Mouse (Mus musculus): ENCODE measurements at regions not wholly inside any gene's neighbourhood (a gene's known extent, or its start where the extent isn't known, plus 50 kb on each side); places are given as distances from the start of the nearest gene placed in this dataset.

- H3K27ac ChIP-seq: peak overlapping the region; percentile 54; the same call in 1 of the 2 replicates
- 48% methylated on average over 10 of the region's 12 CpGs for WGBS
Observed at GRCm38 (mm10) chr2:173377497-173378257, 101.3 kb upstream of the Pmepa1 start.

GRCm38 (mm10) chr2:173379736-173380135, 103.4 kb upstream of the Pmepa1 start:
- H3K4me2 ChIP-seq (replicated peaks): no peak overlapping the region
- no peaks in the 10 kb centered on the region for H3K9me3 ChIP-seq
- no peaks in the 10 kb centered on the region for H3K27me3 ChIP-seq (replicated peaks)
- WGBS: 73% methylated on average over 1 of the region's 1 CpGs
- peaks cover 30% of the 10 kb centered on the region for H3K4me1 ChIP-seq (replicated peaks)
- peak overlapping the region; percentile 76 for H3K27ac ChIP-seq
- no peak overlapping the region for H3K4me3 ChIP-seq (replicated peaks)
- ATAC-seq: no peak
- H3K36me3 ChIP-seq: no peaks in the 10 kb centered on the region
- no peak overlapping the region for H3K9ac ChIP-seq

More at GRCm38 (mm10) chr2:173377497-173378257, 101.3 kb upstream of the Pmepa1 start:
- Histone ChIP-seq H3K4me1 (replicated peaks) (peaks cover 26% of the 10 kb centered on the region), H3K9ac (no peak overlapping the region), H3K27me3 (replicated peaks) (no peaks in the 10 kb centered on the region), H3K4me2 (replicated peaks) (no peak overlapping the region), H3K4me3 (replicated peaks) (no peak overlapping the region), H3K36me3 (no peaks in the 10 kb centered on the region), H3K9me3 (no peaks in the 10 kb centered on the region)
- ATAC-seq: no peak

DNA sequence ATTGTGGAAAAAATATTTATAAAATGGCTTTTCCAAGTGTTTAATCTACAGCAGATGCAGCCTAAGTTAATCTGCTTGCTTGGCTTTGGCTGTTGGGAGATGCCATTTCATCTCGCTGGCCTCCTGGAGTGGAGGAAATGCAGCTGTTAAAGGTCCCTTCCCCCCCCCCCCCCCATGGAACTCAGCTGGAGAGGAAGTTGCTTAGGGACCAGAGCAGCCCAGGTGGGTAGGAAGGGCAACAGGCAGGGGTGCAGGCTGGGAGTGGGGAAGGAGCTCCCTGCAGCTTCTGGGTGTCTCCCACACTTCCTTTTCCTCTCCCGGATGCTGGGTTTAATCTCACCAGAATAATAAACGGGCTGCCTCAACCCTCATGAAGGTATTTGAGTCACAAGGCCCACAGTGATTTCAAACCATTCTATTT, 104.0 kb upstream of the Pmepa1 start:
- Histone ChIP-seq H3K4me1 (replicated peaks) (peaks cover 36% of the 10 kb centered on the region), H3K4me2 (replicated peaks) (no peak overlapping the region), H3K9ac (no peak overlapping the region), H3K9me3 (no peaks in the 10 kb centered on the region), H3K36me3 (no peaks in the 10 kb centered on the region), H3K27me3 (replicated peaks) (no peaks in the 10 kb centered on the region), H3K4me3 (replicated peaks) (no peak overlapping the region), H3K27ac (peak overlapping the region; percentile 76; the same call in 1 of the 2 replicates)
- 28% methylated on average over 3 of the region's 3 CpGs for WGBS
- ATAC-seq: peak; percentile 35; the same call in 1 of the 2 replicates

- peak overlapping the region; percentile 54; the same call in 1 of the 2 replicates for H3K27ac ChIP-seq
- no peak overlapping the region for H3K4me3 ChIP-seq (replicated peaks)
- no peak overlapping the region for H3K9ac ChIP-seq
- no peaks in the 10 kb centered on the region for H3K36me3 ChIP-seq
- no peaks in the 10 kb centered on the region for H3K9me3 ChIP-seq
- peak; percentile 65 for ATAC-seq
- WGBS: 16% methylated on average over 7 of the region's 7 CpGs
- H3K4me1 ChIP-seq (replicated peaks): peaks cover 41% of the 10 kb centered on the region
- H3K27me3 ChIP-seq (replicated peaks): no peaks in the 10 kb centered on the region
- no peak overlapping the region for H3K4me2 ChIP-seq (replicated peaks)
Observed at GRCm38 (mm10) chr2:173382176-173382813, 106.0 kb upstream of the Pmepa1 start.

DNA sequence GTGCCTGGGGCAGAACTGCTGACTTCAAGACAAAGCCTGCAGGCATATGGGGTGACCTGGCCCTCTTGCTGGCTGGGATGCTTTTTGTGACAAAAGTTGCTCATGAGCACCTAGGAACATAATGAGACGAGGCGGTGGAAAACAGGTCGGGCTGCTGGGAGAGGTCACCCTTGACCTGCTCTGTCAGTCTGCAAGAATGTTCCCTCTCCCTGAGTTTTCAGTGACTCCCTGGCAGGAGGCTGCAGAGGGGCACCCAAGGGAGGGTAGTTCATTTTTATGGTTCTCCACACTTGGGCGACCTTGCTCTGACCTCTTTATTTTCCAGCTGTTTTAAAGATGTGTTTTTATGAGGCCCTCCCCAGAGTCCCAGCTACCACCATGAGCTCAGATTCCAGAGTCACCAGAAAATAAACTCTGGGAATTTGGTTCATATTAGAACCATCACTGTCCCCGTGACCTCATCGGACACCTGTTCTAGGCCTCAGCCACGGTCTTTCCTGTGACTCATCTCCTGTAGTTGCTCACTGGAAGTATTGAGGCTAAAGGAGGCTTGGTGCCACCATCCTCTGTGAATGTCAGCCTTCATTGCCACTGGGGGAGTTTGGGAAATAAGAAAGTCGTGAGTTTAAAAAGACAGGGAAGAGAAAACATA, 108.7 kb upstream of the Pmepa1 start:
- no peaks in the 10 kb centered on the region for H3K36me3 ChIP-seq
- H3K9me3 ChIP-seq: no peaks in the 10 kb centered on the region
- 62% methylated on average over 8 of the region's 8 CpGs for WGBS
- no peak overlapping the region for H3K4me2 ChIP-seq (replicated peaks)
- H3K4me3 ChIP-seq (replicated peaks): no peak overlapping the region
- H3K27ac ChIP-seq: no peak overlapping the region
- no peak for ATAC-seq
- peaks cover 26% of the 10 kb centered on the region for H3K4me1 ChIP-seq (replicated peaks)
- H3K9ac ChIP-seq: no peak overlapping the region
- no peaks in the 10 kb centered on the region for H3K27me3 ChIP-seq (replicated peaks)

DNA sequence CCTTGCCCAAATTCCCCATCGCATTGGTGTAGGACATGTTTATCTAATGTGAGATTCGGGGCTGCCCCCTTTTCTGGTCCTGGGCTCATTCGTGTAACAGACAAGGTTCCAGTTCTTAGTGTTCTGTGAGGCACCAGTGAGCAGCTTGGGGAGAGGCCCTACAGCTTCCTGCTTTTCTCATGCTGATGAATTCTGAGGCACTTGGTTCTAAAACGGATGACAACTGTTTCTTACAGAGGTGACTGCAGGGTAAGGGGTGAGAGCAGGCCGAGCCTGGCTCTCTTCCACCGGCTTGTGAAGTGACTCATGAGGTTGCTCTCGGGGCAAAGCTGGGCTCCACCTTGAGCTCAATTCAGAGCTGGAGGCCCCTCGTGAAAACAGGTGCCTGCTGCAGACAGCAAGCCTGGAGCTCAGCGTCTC, 109.4 kb upstream of the Pmepa1 start:
- Histone ChIP-seq H3K9ac (no peak overlapping the region), H3K36me3 (no peaks in the 10 kb centered on the region), H3K4me2 (replicated peaks) (no peak overlapping the region), H3K4me1 (replicated peaks) (peaks cover 25% of the 10 kb centered on the region), H3K27ac (no peak overlapping the region), H3K4me3 (replicated peaks) (no peak overlapping the region), H3K27me3 (replicated peaks) (no peaks in the 10 kb centered on the region), H3K9me3 (no peaks in the 10 kb centered on the region)
- ATAC-seq: no peak
- WGBS: 41% methylated on average over 9 of the region's 9 CpGs

GRCm38 (mm10) chr2:173388140-173388539, 111.8 kb upstream of the Pmepa1 start:
- H3K27ac ChIP-seq: no peak overlapping the region
- no peaks in the 10 kb centered on the region for H3K9me3 ChIP-seq
- no peaks in the 10 kb centered on the region for H3K36me3 ChIP-seq
- no peak overlapping the region for H3K4me3 ChIP-seq (replicated peaks)
- H3K27me3 ChIP-seq (replicated peaks): no peaks in the 10 kb centered on the region
- H3K9ac ChIP-seq: no peak overlapping the region
- ATAC-seq: no peak
- 81% methylated on average over 4 of the region's 4 CpGs for WGBS
- H3K4me2 ChIP-seq (replicated peaks): no peak overlapping the region
- peaks cover 12% of the 10 kb centered on the region for H3K4me1 ChIP-seq (replicated peaks)

DNA sequence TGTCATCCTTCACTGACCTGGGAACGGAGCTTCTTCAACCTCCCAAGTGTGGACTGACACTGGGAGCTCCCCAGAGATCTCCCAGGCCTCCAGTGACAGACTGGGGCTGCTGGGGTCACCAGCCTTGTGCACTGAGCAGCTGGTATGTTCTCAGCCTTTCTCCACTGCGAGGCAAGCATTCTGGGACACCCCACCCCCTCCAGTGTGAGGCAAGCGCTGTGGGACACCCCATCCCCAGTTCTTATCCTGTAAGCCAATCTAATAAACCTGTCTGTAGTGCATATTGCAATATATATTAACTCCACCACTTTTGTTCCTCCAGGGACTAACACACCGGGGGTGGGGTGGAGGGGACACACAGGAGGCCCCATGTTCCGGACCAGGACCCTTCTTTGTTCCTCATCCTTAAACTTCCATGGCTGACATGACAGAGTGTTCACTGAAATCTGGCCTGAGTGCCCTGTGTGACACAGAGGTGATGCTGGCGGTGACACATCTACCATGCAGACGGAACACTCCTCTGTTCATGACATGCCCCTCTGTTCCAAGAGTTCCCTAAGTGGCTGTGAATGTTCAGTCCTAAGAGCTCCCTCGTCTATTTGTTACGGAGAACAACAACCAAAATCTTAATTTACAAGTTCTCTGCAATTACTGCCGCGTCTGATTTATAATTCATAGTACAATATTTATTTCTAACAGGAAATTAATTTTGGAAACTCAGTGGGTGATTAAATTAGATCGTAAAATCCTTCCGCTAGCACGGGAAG, 116.4 kb upstream of the Pmepa1 start:
- WGBS: 63% methylated on average over 14 of the region's 14 CpGs
- no peak overlapping the region for H3K9ac ChIP-seq
- no peak overlapping the region for H3K4me3 ChIP-seq (replicated peaks)
- H3K9me3 ChIP-seq: no peaks in the 10 kb centered on the region
- H3K27ac ChIP-seq: no peak overlapping the region
- ATAC-seq: no peak
- no peaks in the 10 kb centered on the region for H3K36me3 ChIP-seq
- no peaks in the 10 kb centered on the region for H3K27me3 ChIP-seq (replicated peaks)
- H3K4me1 ChIP-seq (replicated peaks): peaks cover 3% of the 10 kb centered on the region; the same call in 1 of the 2 replicates
- H3K4me2 ChIP-seq (replicated peaks): no peak overlapping the region

- no peaks in the 10 kb centered on the region for H3K27me3 ChIP-seq (replicated peaks)
- H3K9ac ChIP-seq: no peak overlapping the region
- H3K9me3 ChIP-seq: no peaks in the 10 kb centered on the region
- no peak overlapping the region for H3K27ac ChIP-seq
- no peak overlapping the region for H3K4me3 ChIP-seq (replicated peaks)
- no peak overlapping the region for H3K4me2 ChIP-seq (replicated peaks)
- H3K4me1 ChIP-seq (replicated peaks): peaks cover 3% of the 10 kb centered on the region; the same call in 1 of the 2 replicates
- 35% methylated on average over 2 of the region's 2 CpGs for WGBS
- H3K36me3 ChIP-seq: no peaks in the 10 kb centered on the region
- ATAC-seq: no peak
Observed at GRCm38 (mm10) chr2:173393324-173393592, 116.9 kb upstream of the Pmepa1 start.

GRCm38 (mm10) chr2:173395526-173395925, 119.2 kb upstream of the Pmepa1 start:
- Histone ChIP-seq H3K9me3 (no peaks in the 10 kb centered on the region), H3K4me2 (replicated peaks) (no peak overlapping the region), H3K4me1 (replicated peaks) (peaks cover 3% of the 10 kb centered on the region; the same call in 1 of the 2 replicates), H3K36me3 (no peaks in the 10 kb centered on the region), H3K4me3 (replicated peaks) (no peak overlapping the region), H3K27ac (no peak overlapping the region), H3K9ac (no peak overlapping the region), H3K27me3 (replicated peaks) (no peaks in the 10 kb centered on the region)
- ATAC-seq: peak; percentile 66
- 25% methylated on average over 6 of the region's 6 CpGs for WGBS

DNA sequence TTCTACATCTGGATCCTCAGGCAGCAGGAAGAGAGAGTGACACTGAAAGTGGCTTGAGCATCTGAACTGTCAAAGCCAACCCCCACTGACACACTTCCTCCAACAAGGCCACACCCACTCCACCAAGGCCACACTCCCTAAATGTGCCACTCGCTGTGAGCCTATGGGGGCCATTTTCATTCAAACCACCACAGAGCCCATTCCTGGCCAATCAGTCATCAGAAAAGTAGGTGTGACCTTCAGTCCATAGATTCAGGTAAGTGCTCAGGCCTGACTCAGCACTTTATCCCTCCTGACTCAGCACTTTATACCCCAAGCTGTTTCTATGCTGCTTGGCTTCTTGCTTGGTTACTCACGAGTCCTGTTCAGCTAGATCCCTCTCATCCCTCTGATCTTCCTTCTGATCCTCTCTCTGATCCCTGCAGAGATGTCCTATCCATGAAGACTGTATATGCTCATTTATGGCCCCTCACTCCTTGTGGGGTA, 121.6 kb upstream of the Pmepa1 start:
- ATAC-seq: no peak
- no peak overlapping the region for H3K4me3 ChIP-seq (replicated peaks)
- H3K4me1 ChIP-seq (replicated peaks): peaks cover 3% of the 10 kb centered on the region; the same call in 1 of the 2 replicates
- H3K36me3 ChIP-seq: no peaks in the 10 kb centered on the region
- H3K27me3 ChIP-seq (replicated peaks): no peaks in the 10 kb centered on the region
- H3K4me2 ChIP-seq (replicated peaks): no peak overlapping the region
- WGBS: 93% methylated on average over 2 of the region's 2 CpGs
- no peaks in the 10 kb centered on the region for H3K9me3 ChIP-seq
- H3K27ac ChIP-seq: no peak overlapping the region
- H3K9ac ChIP-seq: no peak overlapping the region

DNA sequence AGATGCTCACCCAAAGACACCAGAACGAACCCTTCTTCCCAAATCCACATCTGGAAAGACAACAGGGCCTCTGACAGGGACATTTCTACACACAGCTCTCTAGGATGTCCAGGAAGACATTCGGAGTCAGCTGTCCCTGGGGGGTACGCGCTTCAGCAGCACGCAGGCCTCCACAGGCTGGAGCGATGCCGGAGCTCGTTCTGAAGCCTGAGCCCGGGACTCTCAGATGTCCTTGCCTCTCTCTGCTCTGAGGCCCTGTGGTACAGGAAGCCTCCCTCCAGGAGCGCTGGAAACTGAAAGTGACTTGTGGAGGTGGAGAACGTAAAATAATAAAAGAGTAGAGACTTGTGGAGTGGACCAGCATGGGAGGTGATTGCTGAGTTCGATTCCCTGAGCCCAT, 116.8 kb upstream of the 1700021F07Rik start:
- Histone ChIP-seq H3K27ac (no peak overlapping the region), H3K27me3 (replicated peaks) (no peaks in the 10 kb centered on the region), H3K4me1 (replicated peaks) (peaks cover 7% of the 10 kb centered on the region), H3K9ac (no peak overlapping the region), H3K4me3 (replicated peaks) (no peak overlapping the region), H3K36me3 (no peaks in the 10 kb centered on the region), H3K4me2 (replicated peaks) (no peak overlapping the region), H3K9me3 (no peaks in the 10 kb centered on the region)
- 74% methylated on average over 12 of the region's 12 CpGs for WGBS
- ATAC-seq: no peak

All from intestine, embryonic 15.5 days (tissue).